Mouse (Mus musculus) spleen, adult 2 months (tissue): ENCODE results near the gene Ccin.

Source experiments
- CTCF ChIP-seq: fragments of 200-500 bp; IDR thresholded peaks from 2 replicates; pipeline ENCODE4 v1.5.1; 2011; ENCODE audit warnings: mild to moderate bottlenecking, inconsistent platforms; ENCODE audit not compliant: insufficient read depth, insufficient read length, insufficient replicate concordance; ENCODE audit errors: extremely low read depth
- POLR2A ChIP-seq: fragments of 200-500 bp; IDR thresholded peaks from 2 replicates; pipeline ENCODE4 v1.6.1; 2011; ENCODE audit warnings: low read depth, low read length, inconsistent platforms

DNA sequence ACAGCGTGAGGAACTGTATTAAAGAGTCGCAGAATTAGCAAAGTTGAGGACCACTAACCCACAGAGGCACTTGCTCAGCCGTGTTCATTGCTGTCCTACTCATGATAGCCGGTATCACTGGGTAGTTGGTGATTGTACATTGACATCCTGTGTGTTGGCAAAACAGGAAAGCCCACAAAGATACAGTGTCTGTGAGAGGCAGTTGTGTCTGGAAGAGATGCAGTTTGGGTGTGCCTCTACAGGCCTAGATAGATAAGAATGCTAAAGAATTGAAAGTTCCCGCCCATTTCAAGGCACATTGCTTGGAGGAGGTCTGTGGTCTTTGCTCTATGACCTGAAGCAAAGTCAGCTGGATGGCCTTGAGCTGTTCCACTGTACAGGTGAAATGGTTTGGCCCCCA, 20.8 kb downstream of the Ccin start, which contains the start of gene Clta:
- TF ChIP-seq CTCF, result no peak
- no peak for TF ChIP-seq POLR2A
